Mouse (Mus musculus) intestine, embryonic 16.5 days (tissue): ENCODE data around the gene Utp14a. TPM values are rescaled to one million over a fixed set of nuclear protein-coding genes. Genes with fewer than 3 reads are reported as not detected.

ENCODE experiments used
- ATAC-seq: fragments of 200-750 bp; cut with Nextera tagmentation; 2 replicates; pipeline ENCODE4 v1.8.0; 2017; ENCODE audit warnings: moderate TSS enrichment, moderate library complexity
- H3K27ac ChIP-seq: fragments of 300-500 bp; sonication (generic); 2 replicates; pipeline ENCODE4 v1.5.1; 2014; ENCODE audit warnings: mild to moderate bottlenecking, low read length
- H3K27me3 ChIP-seq: fragments of 300-500 bp; sonication (generic); replicated peaks from 2 replicates; pipeline ENCODE4 v1.6.1; 2014; ENCODE audit warnings: low read length, control low read depth, mixed read lengths; ENCODE audit not compliant: control insufficient read depth, insufficient read depth
- H3K36me3 ChIP-seq: fragments of 300-500 bp; sonication (generic); 2 replicates; pipeline ENCODE4 v1.6.1; 2014; ENCODE audit warnings: low read length, control low read depth; ENCODE audit not compliant: control insufficient read depth, insufficient read depth
- H3K4me1 ChIP-seq: fragments of 300-500 bp; sonication (generic); 2 replicates; pipeline ENCODE4 v1.6.1; 2014; ENCODE audit warnings: low read length, control low read depth, mixed read lengths; ENCODE audit not compliant: control insufficient read depth, insufficient read depth
- H3K4me2 ChIP-seq: fragments of 300-500 bp; sonication (generic); 2 replicates; pipeline ENCODE4 v1.6.1; 2014; ENCODE audit warnings: low read depth, low read length, control low read depth
- H3K4me3 ChIP-seq: fragments of 300-500 bp; sonication (generic); 2 replicates; pipeline ENCODE4 v1.5.1; 2014; ENCODE audit warnings: mild to moderate bottlenecking, low read length
- H3K9ac ChIP-seq: fragments of 300-500 bp; sonication (generic); 2 replicates; pipeline ENCODE4 v1.6.1; 2014; ENCODE audit warnings: low read depth, low read length
- H3K9me3 ChIP-seq: fragments of 300-500 bp; sonication (generic); 2 replicates; pipeline ENCODE4 v1.6.1; 2016; ENCODE audit warnings: low read length, control low read depth; ENCODE audit not compliant: control insufficient read depth
- WGBS: fragments of 180-500 bp; shearing (Covaris S2); extraction: QIAGEN DNeasy Blood & Tissue Kit; methylation state at CpG from one replicate; pipeline ENCODE4 v1.1.7; 2014; 5-methylcytosine and 5-hydroxymethylcytosine counted together
- polyA plus RNA-seq: library from polyadenylated mRNA; unstranded; fragments of >200 nt; fragmentation: Nextera tagmentation; extraction: Ambion mirVana; gene quantifications from 2 replicates; pipeline ENCODE4 v1.2.1, GENCODE M21; 2015

The Utp14a gene
- polyA plus RNA-seq, 1 experiment from 2014 or later = 11.8 TPM

- Histone ChIP-seq H3K36me3 (no peaks in the 10 kb centered on the region), H3K4me3 (no peak overlapping the region), H3K27ac (no peak overlapping the region), H3K27me3 (no peaks in the 10 kb centered on the region; the same call in 1 of the 2 replicates), H3K9me3 (no peaks in the 10 kb centered on the region), H3K9ac (no peak overlapping the region), H3K4me2 (no peak overlapping the region), H3K4me1 (no peaks in the 10 kb centered on the region)
- WGBS = 40% methylated on average over 3 of the region's 3 CpGs
- no peak for ATAC-seq
These were observed 34.8 kb downstream of the Utp14a start for GRCm38 (mm10) chrX:48291413-48291812.

DNA sequence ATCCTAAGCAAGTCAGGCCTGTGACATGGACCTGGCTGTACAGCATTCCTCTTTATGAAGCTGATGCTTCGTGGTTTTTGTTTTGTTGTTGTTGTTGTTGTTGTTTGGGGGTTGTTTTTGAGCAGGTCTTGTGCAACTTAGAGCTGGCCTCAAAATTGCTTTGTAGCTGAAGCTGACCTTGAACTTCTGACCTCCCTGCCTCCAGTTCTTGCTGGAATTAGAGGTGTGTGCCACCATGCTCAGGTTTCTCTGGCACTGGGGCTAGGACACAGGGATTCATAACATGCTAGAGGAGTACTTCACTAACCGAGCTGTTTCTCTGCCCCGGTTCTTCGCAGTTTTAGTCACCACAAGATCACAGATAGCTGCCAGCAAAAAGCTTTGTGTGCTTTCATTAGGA lies 48.7 kb downstream of the Utp14a start:
- H3K27me3 ChIP-seq = no peaks in the 10 kb centered on the region
- no peak overlapping the region for H3K4me2 ChIP-seq
- H3K9me3 ChIP-seq = no peaks in the 10 kb centered on the region
- H3K27ac ChIP-seq = no peak overlapping the region
- 77% methylated on average over 4 of the region's 4 CpGs for WGBS
- no peak overlapping the region for H3K4me3 ChIP-seq
- no peaks in the 10 kb centered on the region for H3K36me3 ChIP-seq
- H3K4me1 ChIP-seq = no peaks in the 10 kb centered on the region
- ATAC-seq = no peak
- no peak overlapping the region for H3K9ac ChIP-seq

DNA sequence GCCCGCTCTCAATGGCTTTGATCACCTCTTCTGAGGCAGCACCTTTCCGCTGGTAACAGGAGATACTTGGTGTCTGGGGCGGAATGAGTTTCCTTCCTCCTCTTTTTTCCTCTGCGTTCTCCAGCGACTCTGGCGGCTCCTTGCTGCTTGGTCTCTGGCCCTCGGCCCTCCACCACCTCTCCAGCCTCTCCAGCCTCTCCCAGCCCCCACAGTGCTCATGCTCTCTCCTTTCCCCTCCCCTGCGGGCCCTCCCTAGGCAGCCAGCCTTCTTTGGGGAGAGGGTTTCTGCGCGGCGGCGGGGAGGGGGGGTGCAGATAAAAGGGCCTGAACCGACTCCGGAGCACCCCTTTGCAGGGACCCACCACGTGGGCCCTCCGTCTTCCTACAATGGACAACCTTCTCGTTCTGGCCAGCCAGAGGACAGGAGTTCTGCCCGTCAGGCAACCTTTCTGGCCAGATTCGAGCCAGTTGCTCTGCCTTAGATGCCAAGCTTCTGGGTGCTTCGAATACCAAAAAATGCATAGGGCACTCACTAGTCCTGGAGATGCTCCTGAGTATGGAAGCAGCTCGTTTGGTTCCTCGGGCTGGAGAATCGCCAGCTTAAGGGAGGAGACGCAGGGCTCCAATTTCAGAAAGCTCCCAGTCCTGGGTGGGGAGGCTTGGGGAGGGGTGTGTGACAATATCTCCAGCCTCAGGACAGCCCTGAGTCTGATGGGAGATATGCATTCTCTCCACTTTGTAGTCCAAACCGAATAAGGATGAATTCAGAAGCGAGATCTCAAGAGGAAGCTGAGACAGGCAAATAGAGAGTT lies 54.2 kb downstream of the Utp14a start:
- no peaks in the 10 kb centered on the region for H3K9me3 ChIP-seq
- 0 out of 2 replicates have a peak overlapping the region, but pooled peaks have one; percentile 4 for H3K4me3 ChIP-seq
- H3K36me3 ChIP-seq = no peaks in the 10 kb centered on the region
- no peak overlapping the region for H3K27ac ChIP-seq
- WGBS = 24% methylated on average over 26 of the region's 26 CpGs
- no peaks in the 10 kb centered on the region; the same call in 1 of the 2 replicates for H3K4me1 ChIP-seq
- ATAC-seq = no peak
- 0 out of 2 replicates have a peak overlapping the region, but pooled peaks have one; percentile 37 for H3K9ac ChIP-seq
- peak overlapping the region; percentile 43 for H3K4me2 ChIP-seq
- no peaks in the 10 kb centered on the region for H3K27me3 ChIP-seq

DNA sequence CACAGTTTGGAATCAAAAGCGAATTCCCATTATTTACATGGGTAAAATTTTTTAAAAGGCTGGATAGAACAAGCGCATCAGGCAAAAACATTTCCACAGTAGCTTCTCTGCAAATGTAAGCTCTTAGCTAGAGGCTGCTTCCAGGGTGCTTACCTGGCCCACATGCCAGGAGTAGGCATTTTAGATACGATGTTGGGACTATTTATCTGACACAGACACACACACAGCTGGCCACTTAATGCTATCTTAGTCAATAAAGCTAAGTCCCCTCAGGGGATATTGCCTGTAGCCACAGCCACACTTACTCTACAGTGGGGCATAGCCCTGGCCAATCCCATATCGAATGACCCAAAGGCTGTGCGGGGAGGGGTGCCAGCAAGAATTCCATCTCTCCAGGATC lies 55.1 kb downstream of the Utp14a start:
- ATAC-seq = no peak
- H3K4me2 ChIP-seq = no peak overlapping the region
- no peaks in the 10 kb centered on the region; the same call in 1 of the 2 replicates for H3K4me1 ChIP-seq
- H3K9ac ChIP-seq = no peak overlapping the region
- H3K36me3 ChIP-seq = no peaks in the 10 kb centered on the region
- H3K27me3 ChIP-seq = no peaks in the 10 kb centered on the region
- no peak overlapping the region for H3K4me3 ChIP-seq
- WGBS = 86% methylated on average over 5 of the region's 5 CpGs
- no peak overlapping the region for H3K27ac ChIP-seq
- no peaks in the 10 kb centered on the region for H3K9me3 ChIP-seq

DNA sequence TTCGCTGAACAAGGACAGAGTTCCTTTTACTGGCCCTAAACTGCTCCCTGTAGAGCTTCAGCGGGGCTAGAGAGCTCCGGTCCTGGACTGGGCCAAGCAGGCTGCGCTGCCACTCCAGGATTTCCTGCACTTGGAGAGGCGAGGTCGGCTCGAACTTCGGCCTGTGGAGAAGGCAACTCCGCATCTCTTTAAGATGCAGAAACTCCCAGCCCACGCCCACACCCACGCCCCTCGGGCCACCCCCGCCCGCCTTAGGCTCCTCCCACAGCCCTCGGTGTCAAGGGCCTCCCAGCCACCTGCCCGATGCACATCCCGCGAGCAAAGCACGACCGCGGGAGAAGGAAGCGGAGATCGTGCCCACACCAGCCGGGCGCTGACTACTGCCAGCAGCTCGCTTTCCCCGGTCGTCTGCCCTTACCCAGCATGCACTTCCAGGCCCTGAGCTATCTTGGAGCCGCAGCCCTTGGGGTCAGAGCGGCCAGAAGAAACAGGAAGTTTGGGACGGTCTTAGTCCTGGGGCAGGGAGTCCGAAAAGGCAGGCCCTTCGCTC lies 57.9 kb downstream of the Utp14a start:
- Histone ChIP-seq H3K27me3 (no peaks in the 10 kb centered on the region), H3K9me3 (no peaks in the 10 kb centered on the region), H3K9ac (peak overlapping the region; percentile 67), H3K27ac (peak overlapping the region; percentile 57), H3K4me3 (peak overlapping the region; percentile 50), H3K4me1 (no peaks in the 10 kb centered on the region; the same call in 1 of the 2 replicates), H3K36me3 (no peaks in the 10 kb centered on the region), H3K4me2 (peak overlapping the region; percentile 58)
- WGBS = 9% methylated on average over 33 of the region's 33 CpGs
- ATAC-seq = peak; percentile 91

DNA sequence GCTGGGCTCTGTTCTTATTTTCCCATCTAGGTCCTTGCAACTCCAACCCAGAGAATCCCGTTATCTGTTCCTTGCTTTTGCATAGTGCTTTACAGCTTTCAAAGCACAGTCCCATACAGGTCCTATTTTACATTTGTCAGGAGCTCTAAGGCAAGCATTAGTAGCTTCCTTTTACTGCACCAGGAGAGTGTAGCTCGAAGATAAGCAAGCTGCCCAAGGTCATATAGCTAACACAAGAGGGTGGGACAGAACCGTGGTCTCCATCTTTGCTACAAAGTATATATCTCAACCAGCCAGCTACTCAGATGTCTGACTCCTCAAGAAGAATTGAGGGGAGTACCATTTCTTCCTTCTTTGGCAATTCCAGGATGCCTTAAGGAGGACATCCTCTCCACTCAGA lies 60.8 kb downstream of the Utp14a start:
- no peak overlapping the region for H3K4me3 ChIP-seq

GRCm38 (mm10) chrX:48318194-48318593 lies 61.5 kb downstream of the Utp14a start:
- Histone ChIP-seq H3K4me1 (no peaks in the 10 kb centered on the region; the same call in 1 of the 2 replicates), H3K4me3 (no peak overlapping the region), H3K27ac (no peak overlapping the region), H3K9ac (no peak overlapping the region), H3K27me3 (no peaks in the 10 kb centered on the region), H3K4me2 (0 out of 2 replicates have a peak overlapping the region, but pooled peaks have one; percentile 12), H3K36me3 (no peaks in the 10 kb centered on the region), H3K9me3 (no peaks in the 10 kb centered on the region)
- WGBS = 22% methylated on average over 9 of the region's 9 CpGs
- ATAC-seq = peak; percentile 74

More for the DNA sequence above, 60.8 kb downstream of the Utp14a start:
- ATAC-seq = no peak
- Histone ChIP-seq H3K4me1 (no peaks in the 10 kb centered on the region; the same call in 1 of the 2 replicates), H3K9me3 (no peaks in the 10 kb centered on the region), H3K36me3 (no peaks in the 10 kb centered on the region), H3K9ac (no peak overlapping the region), H3K4me2 (no peak overlapping the region), H3K27ac (no peak overlapping the region), H3K27me3 (no peaks in the 10 kb centered on the region)
- WGBS = 50% methylated on average over 3 of the region's 3 CpGs

Other genes with a start within 250 kb of the Utp14a start
- gene Apln, start 222.0 kb upstream of the Utp14a start, polyA plus RNA-seq = 5.7 and 6.0 TPM in 2 replicates
- 5.9 and 6.8 TPM in 2 replicates for gene Xpnpep2, start 148.1 kb upstream of the Utp14a start, polyA plus RNA-seq
- gene Sash3, start 110.4 kb upstream of the Utp14a start, polyA plus RNA-seq = 3.8 and 3.9 TPM in 2 replicates
- gene Zdhhc9, start 48.0 kb upstream of the Utp14a start, polyA plus RNA-seq = 8.2 and 8.3 TPM in 2 replicates
- gene Bcorl1, start 84.5 kb downstream of the Utp14a start, polyA plus RNA-seq = 3.2 and 3.5 TPM in 2 replicates
- 11.8 and 15.5 TPM in 2 replicates for gene Elf4, start 206.3 kb downstream of the Utp14a start, polyA plus RNA-seq